Mouse (Mus musculus): ENCODE data around the gene Bmpr1a. TPM values are rescaled to one million over a fixed set of nuclear protein-coding genes. Genes with fewer than 3 reads are reported as not detected.

Bmpr1a gene
- polyA plus RNA-seq, 2 experiments, result 2.8 to 3.2 TPM

DNA sequence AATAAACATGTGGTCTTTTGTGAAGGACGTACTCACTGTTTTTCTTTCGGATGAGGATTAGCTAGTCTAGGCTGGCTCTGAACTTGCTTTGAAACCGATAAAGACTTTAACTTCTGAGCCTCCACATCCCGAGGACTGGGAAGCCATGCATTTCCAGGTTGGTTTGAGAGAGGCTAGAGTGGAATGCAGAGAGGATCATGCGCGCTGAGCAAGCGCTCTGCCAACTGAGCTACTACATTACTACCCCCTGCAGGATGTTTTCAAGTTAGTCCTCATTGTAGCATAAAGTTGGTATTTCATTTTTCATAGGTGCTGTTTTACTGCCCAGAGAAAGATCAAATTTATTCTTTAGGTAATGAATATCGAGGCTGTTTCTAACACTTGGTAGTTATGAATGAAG, 17.0 kb downstream of the Bmpr1a start:
- DNase-seq (ENCODE audit: low read depth in 3 of 3, low spot score in 3 of 3) (no peak), ATAC-seq (ENCODE audit: insufficient read depth) (no peak)
- Histone ChIP-seq H3K9me3 (ENCODE audit: control insufficient read depth, low read length) (no peaks in the 10 kb centered on the region), H3K4me1 (replicated peaks; ENCODE audit: control insufficient read depth in 2 of 2, insufficient read depth in 2 of 2, low read length in 1 of 2) (no peaks in the 10 kb centered on the region; a peak in 1 of 4 replicates), H3K27ac (no peak overlapping the region), H3K4me2 (ENCODE audit: low read depth) (no peak overlapping the region), H3K4me3 (ENCODE audit: insufficient read depth in 1 of 2, low read depth in 2 of 2, low read length in 2 of 2) (no peak overlapping the region), H3K9ac (replicated peaks) (no peak overlapping the region), H3K27me3 (ENCODE audit: control insufficient read depth, insufficient read depth, low read length) (no peaks in the 10 kb centered on the region), H3K36me3 (replicated peaks; ENCODE audit: control insufficient read depth, insufficient read depth, low read depth) (no peaks in the 10 kb centered on the region)
- WGBS (ENCODE audit: insufficient replicate concordance), result 58% methylated on average over 8 of the region's 8 CpGs
- TF ChIP-seq CTCF (IDR thresholded peaks at IDR 0.05; ENCODE audit: low read depth) (no peak), EP300 (IDR thresholded peaks at IDR 0.05; ENCODE audit: low read depth) (no peak)

DNA sequence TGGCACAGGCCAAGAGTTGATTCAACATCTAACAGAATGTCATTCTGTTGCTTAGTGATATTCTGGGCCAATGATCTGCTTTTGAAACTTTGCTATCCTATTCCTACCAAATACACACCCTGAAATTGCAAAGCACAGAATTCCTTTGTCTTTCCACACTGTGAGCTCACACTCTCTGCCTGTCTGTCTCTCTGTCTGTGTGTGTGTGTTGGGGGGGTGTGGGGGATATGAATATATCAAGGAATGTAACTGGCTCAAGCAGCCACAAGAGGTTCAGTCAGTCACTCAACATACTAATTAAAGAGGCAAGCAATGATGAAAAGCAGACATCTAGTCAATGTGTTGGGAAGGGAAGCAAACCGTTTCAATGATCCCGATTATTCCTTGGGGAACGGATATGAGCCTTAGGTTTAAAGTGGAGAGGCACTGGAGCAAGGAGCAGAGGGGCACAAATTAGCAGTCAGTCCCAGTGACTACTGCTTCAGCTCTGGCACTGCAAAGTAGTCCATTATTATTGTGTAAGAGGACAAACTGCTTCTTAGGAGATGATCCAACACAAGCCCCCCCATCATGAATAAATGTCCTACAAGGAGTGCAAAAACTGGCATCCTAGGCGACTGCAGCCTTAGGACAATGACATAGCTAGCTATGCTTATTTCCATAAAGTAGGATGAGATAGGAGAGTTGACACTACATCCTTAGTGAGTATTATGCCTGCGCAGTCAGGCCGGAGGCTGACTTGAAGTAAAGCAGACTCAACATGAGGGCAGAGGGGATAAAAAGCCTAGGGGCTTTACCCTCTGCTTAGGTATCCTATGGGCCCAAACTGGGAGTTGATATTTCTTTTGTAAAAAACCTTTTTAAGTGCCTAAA, 19.4 kb downstream of the Bmpr1a start:
- no peak overlapping the region for H3K4me3 ChIP-seq (ENCODE audit: insufficient read depth in 1 of 2, low read depth in 2 of 2, low read length in 2 of 2)
- H3K4me2 ChIP-seq (ENCODE audit: low read depth), result no peak overlapping the region
- H3K9ac ChIP-seq (replicated peaks), result no peak overlapping the region
- no peak for TF ChIP-seq EP300 (IDR thresholded peaks at IDR 0.05; ENCODE audit: low read depth)
- TF ChIP-seq CTCF (IDR thresholded peaks at IDR 0.05; ENCODE audit: low read depth), result no peak
- H3K27me3 ChIP-seq (ENCODE audit: control insufficient read depth, insufficient read depth, low read length), result no peaks in the 10 kb centered on the region
- 69% methylated on average over 6 of the region's 6 CpGs for WGBS (ENCODE audit: insufficient replicate concordance)
- H3K27ac ChIP-seq, result no peak overlapping the region
- no peak for DNase-seq (ENCODE audit: low read depth in 3 of 3, low spot score in 3 of 3)
- no peak for ATAC-seq (ENCODE audit: insufficient read depth)
- H3K4me1 ChIP-seq (replicated peaks; ENCODE audit: control insufficient read depth in 2 of 2, insufficient read depth in 2 of 2, low read length in 1 of 2), result no peaks in the 10 kb centered on the region; a peak in 1 of 4 replicates
- H3K36me3 ChIP-seq (replicated peaks; ENCODE audit: control insufficient read depth, insufficient read depth, low read depth), result no peaks in the 10 kb centered on the region
- H3K9me3 ChIP-seq (ENCODE audit: control insufficient read depth, low read length), result no peaks in the 10 kb centered on the region

DNA sequence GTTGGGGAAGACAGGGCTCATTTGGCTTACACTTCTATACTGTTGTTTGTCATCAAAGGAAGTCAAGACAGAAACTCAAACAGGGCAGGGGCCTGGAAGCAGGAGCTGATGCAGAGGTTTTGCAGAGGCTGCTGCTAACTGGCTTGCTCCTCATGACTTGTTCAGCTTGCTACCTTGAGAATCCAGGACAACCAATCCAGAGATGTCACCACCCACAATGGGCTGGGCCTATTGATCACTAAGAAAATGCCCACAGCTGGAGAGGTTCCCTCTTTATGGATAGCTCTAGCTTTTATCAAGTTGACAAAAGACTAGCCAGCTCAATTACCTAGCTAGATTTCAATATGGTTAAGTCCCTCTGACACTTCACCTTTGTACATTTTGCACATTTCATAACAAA, 31.6 kb downstream of the Bmpr1a start:
- Histone ChIP-seq H3K4me1 (replicated peaks; ENCODE audit: control insufficient read depth in 2 of 2, insufficient read depth in 2 of 2, low read length in 1 of 2) (no peaks in the 10 kb centered on the region), H3K9ac (replicated peaks) (no peak overlapping the region), H3K27ac (no peak overlapping the region), H3K4me2 (ENCODE audit: low read depth) (no peak overlapping the region), H3K4me3 (ENCODE audit: insufficient read depth in 1 of 2, low read depth in 2 of 2, low read length in 2 of 2) (no peak overlapping the region), H3K36me3 (replicated peaks; ENCODE audit: control insufficient read depth, insufficient read depth, low read depth) (no peaks in the 10 kb centered on the region), H3K27me3 (ENCODE audit: control insufficient read depth, insufficient read depth, low read length) (no peaks in the 10 kb centered on the region), H3K9me3 (ENCODE audit: control insufficient read depth, low read length) (no peaks in the 10 kb centered on the region)
- no peak for DNase-seq (ENCODE audit: low read depth in 3 of 3, low spot score in 3 of 3)
- TF ChIP-seq EP300 (IDR thresholded peaks at IDR 0.05; ENCODE audit: low read depth), result no peak
- TF ChIP-seq CTCF (IDR thresholded peaks at IDR 0.05; ENCODE audit: low read depth), result no peak
- no peak for ATAC-seq (ENCODE audit: insufficient read depth)

DNA sequence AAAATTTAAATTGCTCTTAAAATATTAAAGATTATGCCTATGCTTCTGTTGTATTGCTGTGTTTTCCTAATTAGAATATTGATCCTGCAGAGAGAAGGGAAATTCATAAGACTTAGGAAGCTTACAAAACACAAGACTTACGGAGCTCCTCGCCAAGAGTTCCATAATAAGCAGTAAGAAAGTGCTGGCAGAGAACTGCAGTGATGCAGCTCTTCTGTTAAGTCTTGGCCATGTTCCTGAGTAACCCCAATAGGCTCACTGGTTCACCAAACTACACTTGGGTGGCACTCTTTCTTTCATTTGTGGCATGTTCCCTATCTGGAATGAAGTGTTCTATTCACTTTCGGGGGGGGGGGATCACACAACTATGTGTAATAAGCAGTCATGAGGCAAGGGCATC, 36.9 kb downstream of the Bmpr1a start:
- DNase-seq (ENCODE audit: low read depth in 3 of 3, low spot score in 3 of 3) (no peak), ATAC-seq (ENCODE audit: insufficient read depth) (no peak)
- TF ChIP-seq EP300 (IDR thresholded peaks at IDR 0.05; ENCODE audit: low read depth), result no peak
- TF ChIP-seq CTCF (IDR thresholded peaks at IDR 0.05; ENCODE audit: low read depth), result no peak
- no peaks in the 10 kb centered on the region for H3K27me3 ChIP-seq (ENCODE audit: control insufficient read depth, insufficient read depth, low read length)
- H3K4me2 ChIP-seq (ENCODE audit: low read depth), result no peak overlapping the region
- 49% methylated on average over 3 of the region's 3 CpGs for WGBS (ENCODE audit: insufficient replicate concordance)
- no peaks in the 10 kb centered on the region for H3K36me3 ChIP-seq (replicated peaks; ENCODE audit: control insufficient read depth, insufficient read depth, low read depth)
- H3K4me1 ChIP-seq (replicated peaks; ENCODE audit: control insufficient read depth in 2 of 2, insufficient read depth in 2 of 2, low read length in 1 of 2), result no peaks in the 10 kb centered on the region
- no peaks in the 10 kb centered on the region for H3K9me3 ChIP-seq (ENCODE audit: control insufficient read depth, low read length)
- H3K4me3 ChIP-seq (ENCODE audit: insufficient read depth in 1 of 2, low read depth in 2 of 2, low read length in 2 of 2), result no peak overlapping the region
- no peak overlapping the region for H3K9ac ChIP-seq (replicated peaks)
- no peak overlapping the region for H3K27ac ChIP-seq

DNA sequence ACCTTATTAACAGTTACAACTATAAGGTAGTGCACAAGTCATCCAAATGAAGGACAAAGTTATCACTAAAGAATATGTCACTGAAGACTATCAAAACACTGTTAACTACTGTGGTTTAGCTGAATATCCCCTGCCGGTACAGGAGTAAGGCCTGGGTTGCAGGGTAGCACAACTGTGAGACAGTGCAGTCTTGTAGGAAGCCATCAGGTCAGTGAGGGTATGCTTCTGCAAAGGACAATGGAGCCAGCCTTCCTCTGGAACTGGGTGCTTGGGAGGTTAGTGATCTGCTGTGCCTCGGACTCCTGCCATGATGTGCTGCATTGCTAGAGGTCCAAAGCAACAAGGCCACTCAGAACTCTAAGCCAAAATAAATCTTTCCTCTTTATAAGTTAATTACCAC, 43.8 kb downstream of the Bmpr1a start:
- TF ChIP-seq EP300 (IDR thresholded peaks at IDR 0.05; ENCODE audit: low read depth) (no peak), CTCF (IDR thresholded peaks at IDR 0.05; ENCODE audit: low read depth) (no peak)

More for the DNA sequence above, 43.8 kb downstream of the Bmpr1a start:
- DNase-seq (ENCODE audit: low read depth in 3 of 3, low spot score in 3 of 3) (no peak), ATAC-seq (ENCODE audit: insufficient read depth) (no peak)
- no peaks in the 10 kb centered on the region for H3K9me3 ChIP-seq (ENCODE audit: control insufficient read depth, low read length)
- no peak overlapping the region for H3K9ac ChIP-seq (replicated peaks)
- no peaks in the 10 kb centered on the region for H3K4me1 ChIP-seq (replicated peaks; ENCODE audit: control insufficient read depth in 2 of 2, insufficient read depth in 2 of 2, low read length in 1 of 2)
- no peaks in the 10 kb centered on the region for H3K36me3 ChIP-seq (replicated peaks; ENCODE audit: control insufficient read depth, insufficient read depth, low read depth)
- H3K27me3 ChIP-seq (ENCODE audit: control insufficient read depth, insufficient read depth, low read length), result no peaks in the 10 kb centered on the region
- no peak overlapping the region for H3K27ac ChIP-seq
- WGBS (ENCODE audit: insufficient replicate concordance), result 72% methylated on average over 2 of the region's 2 CpGs
- no peak overlapping the region for H3K4me2 ChIP-seq (ENCODE audit: low read depth)
- H3K4me3 ChIP-seq (ENCODE audit: insufficient read depth in 1 of 2, low read depth in 2 of 2, low read length in 2 of 2), result no peak overlapping the region
